Mouse (Mus musculus): ENCODE measurements around the gene Ccl24. TPM values are rescaled to one million over a fixed set of nuclear protein-coding genes. Genes with fewer than 3 reads are reported as not detected.
A peak's percentile ranks its signal among the peaks of the same experiment; 100 is the strongest.

Ccl24 gene
- polyA plus RNA-seq, 1 experiment, result not detected

- Histone ChIP-seq H3K4me1 (ENCODE audit: control insufficient read depth, insufficient read depth, low read length) (no peaks in the 10 kb centered on the region), H3K27ac (ENCODE audit: control insufficient read depth, insufficient read depth, low read depth, low read length, poor library complexity) (no peak overlapping the region), H3K4me3 (replicated peaks; ENCODE audit: control insufficient read depth, low read depth, low read length) (no peak overlapping the region)
- 72% methylated on average over 4 of the region's 4 CpGs for WGBS
- TF ChIP-seq POLR2A (IDR thresholded peaks at IDR 0.05; ENCODE audit: borderline replicate concordance, control insufficient read depth, low read depth, low read length) (no peak), CTCF (IDR thresholded peaks at IDR 0.05; ENCODE audit: control insufficient read depth, insufficient read depth, low read length) (no peak)
Measured at GRCm38 (mm10) chr5:135587764-135588163, 14.9 kb upstream of the Ccl24 start.

GRCm38 (mm10) chr5:135585691-135586090 is 12.8 kb upstream of the Ccl24 start:
- TF ChIP-seq POLR2A (IDR thresholded peaks at IDR 0.05; ENCODE audit: borderline replicate concordance, control insufficient read depth, low read depth, low read length) (no peak), CTCF (IDR thresholded peaks at IDR 0.05; ENCODE audit: control insufficient read depth, insufficient read depth, low read length) (no peak)
- H3K4me3 ChIP-seq (replicated peaks; ENCODE audit: control insufficient read depth, low read depth, low read length), result no peak overlapping the region
- 89% methylated on average over 8 of the region's 8 CpGs for WGBS
- H3K27ac ChIP-seq (ENCODE audit: control insufficient read depth, insufficient read depth, low read depth, low read length, poor library complexity), result no peak overlapping the region
- H3K4me1 ChIP-seq (ENCODE audit: control insufficient read depth, insufficient read depth, low read length), result no peaks in the 10 kb centered on the region; the same call in 1 of the 2 replicates

- 64% methylated on average over 4 of the region's 4 CpGs for WGBS
- no peak for TF ChIP-seq POLR2A (IDR thresholded peaks at IDR 0.05; ENCODE audit: borderline replicate concordance, control insufficient read depth, low read depth, low read length)
- no peak for TF ChIP-seq CTCF (IDR thresholded peaks at IDR 0.05; ENCODE audit: control insufficient read depth, insufficient read depth, low read length)
- Histone ChIP-seq H3K4me3 (replicated peaks; ENCODE audit: control insufficient read depth, low read depth, low read length) (no peak overlapping the region), H3K27ac (ENCODE audit: control insufficient read depth, insufficient read depth, low read depth, low read length, poor library complexity) (no peak overlapping the region), H3K4me1 (ENCODE audit: control insufficient read depth, insufficient read depth, low read length) (no peaks in the 10 kb centered on the region; the same call in 1 of the 2 replicates)
Measured at GRCm38 (mm10) chr5:135582330-135582729, 9.5 kb upstream of the Ccl24 start.

GRCm38 (mm10) chr5:135579331-135579751 is 6.5 kb upstream of the Ccl24 start:
- Histone ChIP-seq H3K27ac (ENCODE audit: control insufficient read depth, insufficient read depth, low read depth, low read length, poor library complexity) (no peak overlapping the region), H3K4me1 (ENCODE audit: control insufficient read depth, insufficient read depth, low read length) (no peaks in the 10 kb centered on the region; the same call in 1 of the 2 replicates), H3K4me3 (replicated peaks; ENCODE audit: control insufficient read depth, low read depth, low read length) (no peak overlapping the region)
- 75% methylated on average over 10 of the region's 10 CpGs for WGBS
- TF ChIP-seq CTCF (IDR thresholded peaks at IDR 0.05; ENCODE audit: control insufficient read depth, insufficient read depth, low read length) (no peak), POLR2A (IDR thresholded peaks at IDR 0.05; ENCODE audit: borderline replicate concordance, control insufficient read depth, low read depth, low read length) (no peak)

- WGBS, result 74% methylated on average over 4 of the region's 4 CpGs
- TF ChIP-seq CTCF (IDR thresholded peaks at IDR 0.05; ENCODE audit: control insufficient read depth, insufficient read depth, low read length) (no peak), POLR2A (IDR thresholded peaks at IDR 0.05; ENCODE audit: borderline replicate concordance, control insufficient read depth, low read depth, low read length) (no peak)
Measured at GRCm38 (mm10) chr5:135576055-135576454, 3.2 kb upstream of the Ccl24 start.

GRCm38 (mm10) chr5:135568698-135569097 is 4.2 kb downstream of the Ccl24 start:
- TF ChIP-seq CTCF (IDR thresholded peaks at IDR 0.05; ENCODE audit: control insufficient read depth, insufficient read depth, low read length), result no peak
- no peak for TF ChIP-seq POLR2A (IDR thresholded peaks at IDR 0.05; ENCODE audit: borderline replicate concordance, control insufficient read depth, low read depth, low read length)
- H3K27ac ChIP-seq (ENCODE audit: control insufficient read depth, insufficient read depth, low read depth, low read length, poor library complexity), result no peak overlapping the region; the same call in 1 of the 2 replicates
- H3K4me3 ChIP-seq (replicated peaks; ENCODE audit: control insufficient read depth, low read depth, low read length), result no peak overlapping the region
- peaks cover 4% of the 10 kb centered on the region; the same call in 1 of the 2 replicates for H3K4me1 ChIP-seq (ENCODE audit: control insufficient read depth, insufficient read depth, low read length)
- 2% methylated on average over 6 of the region's 6 CpGs for WGBS

More at GRCm38 (mm10) chr5:135576055-135576454, 3.2 kb upstream of the Ccl24 start:
- Histone ChIP-seq H3K4me1 (ENCODE audit: control insufficient read depth, insufficient read depth, low read length) (no peaks in the 10 kb centered on the region), H3K4me3 (replicated peaks; ENCODE audit: control insufficient read depth, low read depth, low read length) (no peak overlapping the region), H3K27ac (ENCODE audit: control insufficient read depth, insufficient read depth, low read depth, low read length, poor library complexity) (no peak overlapping the region)

- Histone ChIP-seq H3K27ac (ENCODE audit: control insufficient read depth, insufficient read depth, low read depth, low read length, poor library complexity) (peak overlapping the region; percentile 15; the same call in 1 of the 2 replicates), H3K4me3 (replicated peaks; ENCODE audit: control insufficient read depth, low read depth, low read length) (no peak overlapping the region), H3K4me1 (ENCODE audit: control insufficient read depth, insufficient read depth, low read length) (peaks cover 4% of the 10 kb centered on the region; the same call in 1 of the 2 replicates)
- TF ChIP-seq CTCF (IDR thresholded peaks at IDR 0.05; ENCODE audit: control insufficient read depth, insufficient read depth, low read length) (no peak), POLR2A (IDR thresholded peaks at IDR 0.05; ENCODE audit: borderline replicate concordance, control insufficient read depth, low read depth, low read length) (no peak)
- 55% methylated on average over 6 of the region's 6 CpGs for WGBS
Measured at GRCm38 (mm10) chr5:135567556-135568265, 5.1 kb downstream of the Ccl24 start.

- WGBS, result 68% methylated on average over 3 of the region's 3 CpGs
- TF ChIP-seq POLR2A (IDR thresholded peaks at IDR 0.05; ENCODE audit: borderline replicate concordance, control insufficient read depth, low read depth, low read length) (no peak), CTCF (IDR thresholded peaks at IDR 0.05; ENCODE audit: control insufficient read depth, insufficient read depth, low read length) (no peak)
- Histone ChIP-seq H3K4me1 (ENCODE audit: control insufficient read depth, insufficient read depth, low read length) (peaks cover 2% of the 10 kb centered on the region; the same call in 1 of the 2 replicates), H3K4me3 (replicated peaks; ENCODE audit: control insufficient read depth, low read depth, low read length) (no peak within 1 kb of the TSS), H3K27ac (ENCODE audit: control insufficient read depth, insufficient read depth, low read depth, low read length, poor library complexity) (no peak within 1 kb of the TSS)
Measured at GRCm38 (mm10) chr5:135563469-135563868, 9.4 kb downstream of the Ccl24 start, which contains the start of gene Ccl26. Gene Ccl26 (minus strand): TSS chr5:135563569.

Measured in bone marrow, adult 2 months (tissue).